Mouse (Mus musculus) midbrain, embryonic 16.5 days (tissue): ENCODE measurements at regions not wholly inside any gene's neighbourhood (a gene's known extent, or its start where the extent isn't known, plus 50 kb on each side); places are given as distances from the start of the nearest gene placed in this dataset.

Source experiments
- ATAC-seq: fragments of 200-750 bp; cut with Nextera tagmentation; 2 replicates; pipeline ENCODE4 v1.8.0; 2017; ENCODE audit warnings: moderate TSS enrichment
- H3K27ac ChIP-seq: fragments of 300-500 bp; sonication (generic); 2 replicates; pipeline ENCODE4 v1.5.1; 2014; ENCODE audit warnings: mild to moderate bottlenecking, low read length, mixed read lengths
- H3K27me3 ChIP-seq: fragments of 300-500 bp; sonication (generic); 2 replicates; pipeline ENCODE4 v1.6.1; 2014; ENCODE audit warnings: low read depth, low read length, mixed read lengths; ENCODE audit not compliant: control insufficient read depth, insufficient read depth
- H3K36me3 ChIP-seq: fragments of 300-500 bp; sonication (generic); 2 replicates; pipeline ENCODE4 v1.6.1; 2014; ENCODE audit warnings: mild to moderate bottlenecking, low read length, moderate library complexity, mixed read lengths; ENCODE audit not compliant: control insufficient read depth, insufficient read depth
- H3K4me1 ChIP-seq: fragments of 300-500 bp; sonication (generic); 2 replicates; pipeline ENCODE4 v1.6.1; 2014; ENCODE audit warnings: mild to moderate bottlenecking, low read length, mixed read lengths; ENCODE audit not compliant: control insufficient read depth, insufficient read depth
- H3K4me2 ChIP-seq: fragments of 300-500 bp; sonication (generic); 2 replicates; pipeline ENCODE4 v1.6.1; 2014; ENCODE audit warnings: mild to moderate bottlenecking, low read length, mixed read lengths
- H3K4me3 ChIP-seq: fragments of 300-500 bp; sonication (generic); 2 replicates; pipeline ENCODE4 v1.5.1; 2014; ENCODE audit warnings: low read depth, mild to moderate bottlenecking, low read length, moderate library complexity, mixed read lengths
- H3K9ac ChIP-seq: fragments of 300-500 bp; sonication (generic); 2 replicates; pipeline ENCODE4 v1.6.1; 2014; ENCODE audit warnings: low read depth, low read length, mixed read lengths
- H3K9me3 ChIP-seq: fragments of 300-500 bp; sonication (generic); replicated peaks from 2 replicates; pipeline ENCODE4 v1.6.1; 2014; ENCODE audit warnings: mild to moderate bottlenecking, low read length, mixed read lengths; ENCODE audit not compliant: control insufficient read depth, poor library complexity, severe bottlenecking
- WGBS: fragments of 180-500 bp; shearing (Covaris S2); extraction: QIAGEN DNeasy Blood & Tissue Kit; methylation state at CpG from one replicate; pipeline ENCODE4 v1.1.7; 2014; 5-methylcytosine and 5-hydroxymethylcytosine counted together

GRCm38 (mm10) chr16:93287520-93287919, 316.3 kb downstream of the Setd4 start:
- no peak for ATAC-seq

GRCm38 (mm10) chr16:93286816-93287215, 317.0 kb downstream of the Setd4 start:
- Histone ChIP-seq H3K36me3 (no peaks in the 10 kb centered on the region), H3K9ac (no peak overlapping the region), H3K9me3 (no peaks in the 10 kb centered on the region), H3K27me3 (no peaks in the 10 kb centered on the region; the same call in 1 of the 2 replicates), H3K4me1 (no peaks in the 10 kb centered on the region), H3K4me2 (no peak overlapping the region), H3K4me3 (no peak overlapping the region), H3K27ac (no peak overlapping the region)
- ATAC-seq = no peak
- 82% methylated on average over 3 of the region's 3 CpGs for WGBS

More at GRCm38 (mm10) chr16:93287520-93287919, 316.3 kb downstream of the Setd4 start:
- no peaks in the 10 kb centered on the region for H3K9me3 ChIP-seq
- H3K27me3 ChIP-seq = no peaks in the 10 kb centered on the region; the same call in 1 of the 2 replicates
- H3K4me2 ChIP-seq = no peak overlapping the region
- no peak overlapping the region for H3K4me3 ChIP-seq
- H3K27ac ChIP-seq = no peak overlapping the region
- no peaks in the 10 kb centered on the region for H3K4me1 ChIP-seq
- H3K9ac ChIP-seq = no peak overlapping the region
- 76% methylated on average over 2 of the region's 2 CpGs for WGBS
- no peaks in the 10 kb centered on the region for H3K36me3 ChIP-seq

DNA sequence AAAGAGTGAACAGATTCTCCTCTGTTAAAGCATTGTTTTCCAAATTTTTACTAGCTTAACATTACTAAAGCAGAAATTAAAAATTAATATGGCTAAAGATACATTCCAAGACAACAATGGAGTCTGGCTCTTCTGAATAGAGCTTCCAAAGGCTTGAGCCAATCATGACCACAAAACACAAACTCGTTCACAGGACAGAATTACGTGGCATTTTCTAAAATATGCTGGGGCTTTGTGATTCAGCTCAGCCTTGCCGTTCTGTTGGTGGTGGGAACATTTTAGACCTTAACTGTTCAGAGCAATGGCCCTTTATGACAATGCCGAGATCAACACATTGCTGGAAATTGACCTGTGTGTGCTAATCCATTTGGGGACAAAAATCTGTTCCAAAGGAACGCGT, 318.7 kb downstream of the Setd4 start:
- Histone ChIP-seq H3K27me3 (no peaks in the 10 kb centered on the region), H3K4me2 (no peak overlapping the region), H3K4me3 (no peak overlapping the region), H3K36me3 (no peaks in the 10 kb centered on the region), H3K4me1 (no peaks in the 10 kb centered on the region), H3K27ac (no peak overlapping the region), H3K9me3 (no peaks in the 10 kb centered on the region), H3K9ac (no peak overlapping the region)
- ATAC-seq = no peak
- WGBS = 90% methylated on average over 6 of the region's 6 CpGs

- Histone ChIP-seq H3K4me2 (no peak overlapping the region), H3K27me3 (no peaks in the 10 kb centered on the region), H3K36me3 (no peaks in the 10 kb centered on the region), H3K9me3 (no peaks in the 10 kb centered on the region), H3K9ac (no peak overlapping the region), H3K4me3 (no peak overlapping the region), H3K4me1 (no peaks in the 10 kb centered on the region), H3K27ac (no peak overlapping the region)
- ATAC-seq = no peak
- 3% methylated on average over 1 of the region's 1 CpGs for WGBS
Observed at GRCm38 (mm10) chr16:93281715-93282114, 322.1 kb downstream of the Setd4 start.

DNA sequence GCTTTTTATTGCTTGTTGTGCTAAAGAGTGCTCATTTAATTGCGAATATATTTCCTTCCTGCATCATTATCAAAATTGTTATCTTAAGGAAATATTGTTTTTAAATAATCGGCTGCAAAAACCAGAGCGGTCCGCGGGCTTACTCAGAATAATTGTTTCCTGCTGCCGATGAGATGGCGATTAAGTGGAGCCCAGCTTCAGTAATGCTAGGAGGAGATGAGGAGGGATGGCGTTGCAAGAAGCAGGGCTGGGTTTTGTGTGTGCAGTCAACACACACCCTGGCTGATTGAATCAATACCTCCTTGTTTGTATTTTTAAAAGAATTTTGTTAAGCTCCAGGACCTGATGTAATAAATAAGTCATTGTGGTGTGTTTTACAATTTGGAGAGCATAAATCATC, 331.2 kb downstream of the Setd4 start:
- Histone ChIP-seq H3K4me3 (no peak overlapping the region), H3K9ac (no peak overlapping the region), H3K27ac (no peak overlapping the region), H3K4me1 (no peaks in the 10 kb centered on the region), H3K9me3 (no peaks in the 10 kb centered on the region), H3K27me3 (no peaks in the 10 kb centered on the region), H3K36me3 (no peaks in the 10 kb centered on the region), H3K4me2 (no peak overlapping the region)
- ATAC-seq = no peak
- WGBS = 64% methylated on average over 8 of the region's 8 CpGs

DNA sequence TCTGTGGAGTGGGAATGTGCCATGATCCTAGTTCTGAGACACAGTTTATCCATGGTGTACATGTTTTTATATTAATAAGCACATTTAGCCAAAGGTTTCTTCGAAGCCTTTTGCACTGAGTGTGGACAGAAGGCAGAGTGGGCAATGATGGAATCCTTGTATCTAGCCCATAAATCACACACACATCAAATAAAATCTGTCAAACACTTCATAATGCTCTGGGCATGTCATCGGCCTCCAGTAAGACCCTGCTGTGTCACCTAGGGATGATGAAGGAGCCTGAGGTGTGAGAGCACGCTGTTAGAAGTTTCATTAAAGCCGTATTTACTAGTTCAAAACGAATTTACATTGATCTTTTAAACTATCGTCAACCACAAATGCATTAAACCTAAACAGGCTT, 331.7 kb downstream of the Setd4 start:
- Histone ChIP-seq H3K36me3 (no peaks in the 10 kb centered on the region), H3K9me3 (no peaks in the 10 kb centered on the region), H3K27ac (no peak overlapping the region), H3K9ac (no peak overlapping the region), H3K4me3 (no peak overlapping the region), H3K4me1 (no peaks in the 10 kb centered on the region), H3K4me2 (no peak overlapping the region), H3K27me3 (no peaks in the 10 kb centered on the region)
- 65% methylated on average over 6 of the region's 6 CpGs for WGBS
- no peak for ATAC-seq

- no peak overlapping the region for H3K27ac ChIP-seq
- 78% methylated on average over 4 of the region's 4 CpGs for WGBS
- H3K4me3 ChIP-seq = no peak overlapping the region
- H3K4me2 ChIP-seq = no peak overlapping the region
- no peaks in the 10 kb centered on the region for H3K4me1 ChIP-seq
- no peak overlapping the region for H3K9ac ChIP-seq
- H3K27me3 ChIP-seq = no peaks in the 10 kb centered on the region
- no peak for ATAC-seq
- no peaks in the 10 kb centered on the region for H3K36me3 ChIP-seq
- no peaks in the 10 kb centered on the region for H3K9me3 ChIP-seq
Observed at GRCm38 (mm10) chr16:93264061-93264585, 339.7 kb downstream of the Setd4 start.

DNA sequence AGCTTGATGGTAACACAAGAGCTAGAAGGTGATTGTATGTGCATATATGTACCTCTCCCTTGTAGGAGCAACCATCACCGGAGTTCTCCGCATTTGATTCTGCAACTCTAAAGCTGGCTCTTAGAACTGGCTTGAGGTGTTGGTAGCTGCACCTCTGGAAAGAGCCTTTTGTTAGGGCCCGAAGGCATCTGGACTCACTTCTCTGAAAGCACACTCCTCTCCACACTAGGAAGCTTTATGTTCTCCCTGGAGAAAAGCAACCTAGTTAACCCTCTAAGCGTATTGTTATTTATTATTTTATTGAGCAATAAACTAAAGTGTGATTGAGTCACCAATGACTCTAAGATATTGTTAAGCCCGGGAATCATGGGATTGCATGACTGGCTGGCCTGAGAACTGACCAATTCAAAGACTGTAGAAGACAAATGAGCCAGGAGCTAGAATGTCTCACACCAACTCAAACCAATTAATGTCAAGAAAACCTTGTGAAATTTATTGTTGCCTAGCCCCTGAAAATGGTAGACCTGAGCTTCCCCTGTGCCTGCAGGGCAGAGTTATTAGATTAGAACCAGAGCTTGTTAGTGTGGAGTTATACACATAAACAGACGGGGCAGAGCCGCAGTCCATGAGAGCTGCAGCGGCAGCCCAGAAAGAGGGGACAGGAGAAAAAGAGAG, 340.6 kb downstream of the Setd4 start:
- H3K27me3 ChIP-seq = no peaks in the 10 kb centered on the region
- H3K4me2 ChIP-seq = no peak overlapping the region
- no peak overlapping the region for H3K4me3 ChIP-seq
- WGBS = 87% methylated on average over 8 of the region's 8 CpGs
- no peaks in the 10 kb centered on the region for H3K9me3 ChIP-seq
- no peak overlapping the region for H3K9ac ChIP-seq
- no peak for ATAC-seq
- H3K36me3 ChIP-seq = no peaks in the 10 kb centered on the region
- no peak overlapping the region for H3K27ac ChIP-seq
- no peaks in the 10 kb centered on the region for H3K4me1 ChIP-seq

- Histone ChIP-seq H3K9me3 (no peaks in the 10 kb centered on the region), H3K9ac (no peak overlapping the region), H3K4me1 (no peaks in the 10 kb centered on the region), H3K27ac (no peak overlapping the region), H3K4me2 (no peak overlapping the region), H3K27me3 (no peaks in the 10 kb centered on the region; the same call in 1 of the 2 replicates), H3K4me3 (no peak overlapping the region), H3K36me3 (no peaks in the 10 kb centered on the region)
- ATAC-seq = no peak
- 13% methylated on average over 7 of the region's 7 CpGs for WGBS
Observed at GRCm38 (mm10) chr16:93246825-93247224, 357.0 kb downstream of the Setd4 start.
